Mouse (Mus musculus): ENCODE measurements around the gene Rap1gap2. TPM values are rescaled to one million over a fixed set of nuclear protein-coding genes. Genes with fewer than 3 reads are reported as not detected.
A peak's percentile ranks its signal among the peaks of the same experiment; 100 is the strongest.

The Rap1gap2 gene
- polyA plus RNA-seq, 1 experiment from 2014 or later: 1.1 TPM

DNA sequence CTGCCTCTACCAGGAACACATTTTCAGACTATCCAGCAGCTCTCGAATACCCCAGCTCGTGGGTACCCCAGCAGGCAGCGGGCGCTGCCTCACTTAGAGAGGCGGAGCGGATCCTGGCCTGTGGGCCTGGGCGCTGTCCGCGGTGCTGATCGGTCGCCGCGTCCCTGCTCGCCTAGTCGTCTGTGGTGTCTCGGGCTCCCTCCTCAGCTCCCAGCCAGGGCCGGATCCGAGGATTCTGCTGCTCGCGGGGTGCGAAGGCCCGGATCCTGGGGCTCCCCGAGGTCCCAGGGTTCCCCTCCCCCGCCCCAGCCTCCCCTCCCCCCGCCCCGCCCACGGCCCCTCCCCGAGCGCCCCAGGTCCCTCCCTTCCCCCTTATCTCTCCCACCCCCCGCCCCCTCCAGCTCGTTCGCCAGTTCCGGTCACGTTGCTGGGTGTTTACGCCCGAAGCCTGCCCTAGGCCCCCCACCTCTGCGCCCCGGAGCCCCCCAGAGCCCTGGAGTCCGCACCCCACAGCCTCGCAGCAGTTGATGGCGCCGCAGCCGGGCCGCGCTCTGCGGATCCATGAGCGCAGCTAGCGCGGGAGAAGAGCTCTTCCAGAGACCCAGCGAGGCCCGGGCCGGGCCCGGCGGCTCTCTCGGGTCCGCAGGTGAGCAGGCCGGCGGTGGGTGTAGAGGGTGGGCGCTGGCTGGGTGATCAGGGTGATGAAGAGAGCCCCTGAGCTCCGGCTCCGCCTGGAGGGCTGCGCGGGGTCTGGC, 8.7 kb upstream of the Rap1gap2 start, which contains the start of gene Ccdc92b:
Ccdc92b (plus strand) TSS at position 405 of the 755 bp plus-strand sequence.
- under 1% methylated on average over 49 of the region's 63 CpGs for WGBS
- H3K27me3 ChIP-seq (ENCODE audit: control insufficient read depth, insufficient read depth, low read length): peaks cover 20% of the 10 kb centered on the region
- no peak within 1 kb of the TSS for H3K27ac ChIP-seq (replicated peaks; ENCODE audit: low read depth, low read length)
- peak within 1 kb of the TSS; percentile 31 for H3K4me3 ChIP-seq (ENCODE audit: low read depth, low read length)
- H3K9ac ChIP-seq (replicated peaks; ENCODE audit: low read length): peak within 1 kb of the TSS; percentile 25; the same call in 1 of the 2 replicates
- DNase-seq (ENCODE audit: low spot score) (peak; percentile 92), ATAC-seq (replicated peaks; ENCODE audit: insufficient number of reproducible peaks, low FRiP score, low TSS enrichment, low read depth) (peak; percentile 80)
- no peaks in the 10 kb centered on the region for H3K36me3 ChIP-seq (replicated peaks; ENCODE audit: control insufficient read depth, insufficient read depth, low read depth, low read length)
- no peaks in the 10 kb centered on the region for H3K4me1 ChIP-seq (ENCODE audit: control insufficient read depth, insufficient read depth, low read length)
- peak within 1 kb of the TSS; percentile 58 for H3K4me2 ChIP-seq (ENCODE audit: low read depth, low read length)
- H3K9me3 ChIP-seq (replicated peaks; ENCODE audit: control insufficient read depth, low read length): no peaks in the 10 kb centered on the region

DNA sequence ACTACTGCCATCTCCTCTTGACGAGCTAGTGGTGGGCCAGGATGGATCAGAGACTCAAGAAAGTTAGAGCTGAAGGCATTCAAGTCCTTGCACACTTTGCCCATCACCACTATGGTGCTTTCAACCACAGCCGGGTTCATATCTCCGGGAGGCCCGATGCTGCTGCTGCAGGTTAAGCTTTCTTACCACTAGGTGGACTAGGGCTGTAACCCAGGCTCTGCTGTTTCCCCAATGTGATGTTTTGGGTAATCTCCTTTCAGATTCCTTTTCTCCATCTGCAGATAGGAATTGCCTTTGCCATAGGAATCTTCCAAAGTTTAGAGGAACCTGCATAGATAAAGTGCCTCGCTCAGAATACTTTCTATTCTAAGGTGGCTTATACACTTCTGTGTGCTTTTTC, 4.9 kb upstream of the Rap1gap2 start:
- Histone ChIP-seq H3K9ac (replicated peaks; ENCODE audit: low read length) (no peak overlapping the region), H3K9me3 (replicated peaks; ENCODE audit: control insufficient read depth, low read length) (no peaks in the 10 kb centered on the region), H3K27ac (replicated peaks; ENCODE audit: low read depth, low read length) (no peak overlapping the region), H3K4me1 (ENCODE audit: control insufficient read depth, insufficient read depth, low read length) (peaks cover 1% of the 10 kb centered on the region), H3K4me3 (ENCODE audit: low read depth, low read length) (no peak overlapping the region), H3K4me2 (ENCODE audit: low read depth, low read length) (no peak overlapping the region), H3K27me3 (ENCODE audit: control insufficient read depth, insufficient read depth, low read length) (peaks cover 29% of the 10 kb centered on the region), H3K36me3 (replicated peaks; ENCODE audit: control insufficient read depth, insufficient read depth, low read depth, low read length) (no peaks in the 10 kb centered on the region)
- no peak for ATAC-seq (replicated peaks; ENCODE audit: insufficient number of reproducible peaks, low FRiP score, low TSS enrichment, low read depth)
- 56% methylated on average over 5 of the region's 5 CpGs for WGBS
- no peak for DNase-seq (ENCODE audit: low spot score)

DNA sequence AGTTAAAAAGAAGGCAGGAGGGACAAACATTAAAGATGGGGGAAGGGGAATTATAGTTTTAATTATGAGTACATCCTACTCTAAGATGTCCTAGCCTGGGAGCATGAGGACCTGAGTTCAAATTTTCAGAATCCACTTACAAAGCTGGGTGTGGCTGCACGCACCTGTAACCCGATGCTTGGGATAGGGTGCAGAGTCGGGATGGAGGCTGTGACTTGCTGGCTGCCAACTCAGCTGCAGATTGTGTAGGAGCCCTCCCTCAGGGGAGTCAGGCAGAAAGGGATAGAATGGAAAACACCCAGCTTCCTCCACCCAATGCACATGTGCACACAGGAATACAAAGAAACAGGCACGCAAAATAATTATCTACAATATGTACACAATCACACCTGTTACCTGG, 2.7 kb upstream of the Rap1gap2 start:
- H3K27me3 ChIP-seq (ENCODE audit: control insufficient read depth, insufficient read depth, low read length): peaks cover 25% of the 10 kb centered on the region

DNA sequence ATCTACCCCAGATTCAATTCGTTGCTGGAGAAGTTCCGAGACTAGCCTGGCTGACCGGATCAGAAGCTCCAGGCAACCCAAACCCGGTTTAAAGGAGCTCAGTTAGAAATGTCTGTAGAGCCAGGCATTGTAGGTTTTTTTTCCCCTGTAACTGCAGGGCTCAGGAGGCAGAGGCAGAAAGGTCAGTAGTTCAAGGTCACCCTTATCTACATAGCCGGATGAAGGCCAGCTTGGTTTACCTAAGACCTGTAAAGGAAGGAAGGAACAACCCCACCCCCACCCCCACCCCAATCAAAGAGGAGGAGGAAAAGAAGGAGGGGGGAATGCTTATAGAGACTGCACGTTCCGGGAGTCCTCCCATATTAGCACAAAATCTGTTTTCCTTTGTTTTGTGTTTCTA, 722 bp upstream of the Rap1gap2 start:
- ATAC-seq (replicated peaks; ENCODE audit: insufficient number of reproducible peaks, low FRiP score, low TSS enrichment, low read depth): no peak
- peaks cover 4% of the 10 kb centered on the region for H3K4me1 ChIP-seq (ENCODE audit: control insufficient read depth, insufficient read depth, low read length)
- no peaks in the 10 kb centered on the region for H3K9me3 ChIP-seq (replicated peaks; ENCODE audit: control insufficient read depth, low read length)
- H3K4me2 ChIP-seq (ENCODE audit: low read depth, low read length): no peak overlapping the region
- H3K4me3 ChIP-seq (ENCODE audit: low read depth, low read length): no peak overlapping the region
- no peak for DNase-seq (ENCODE audit: low spot score)
- H3K27me3 ChIP-seq (ENCODE audit: control insufficient read depth, insufficient read depth, low read length): peaks cover 25% of the 10 kb centered on the region
- H3K9ac ChIP-seq (replicated peaks; ENCODE audit: low read length): no peak overlapping the region
- no peak overlapping the region for H3K27ac ChIP-seq (replicated peaks; ENCODE audit: low read depth, low read length)
- no peaks in the 10 kb centered on the region for H3K36me3 ChIP-seq (replicated peaks; ENCODE audit: control insufficient read depth, insufficient read depth, low read depth, low read length)
- WGBS: 19% methylated on average over 7 of the region's 7 CpGs

More for the DNA sequence above, 2.7 kb upstream of the Rap1gap2 start:
- no peak for ATAC-seq (replicated peaks; ENCODE audit: insufficient number of reproducible peaks, low FRiP score, low TSS enrichment, low read depth)
- H3K4me1 ChIP-seq (ENCODE audit: control insufficient read depth, insufficient read depth, low read length): peaks cover 4% of the 10 kb centered on the region
- no peak overlapping the region for H3K4me2 ChIP-seq (ENCODE audit: low read depth, low read length)
- no peak overlapping the region for H3K4me3 ChIP-seq (ENCODE audit: low read depth, low read length)
- no peaks in the 10 kb centered on the region for H3K36me3 ChIP-seq (replicated peaks; ENCODE audit: control insufficient read depth, insufficient read depth, low read depth, low read length)
- H3K9me3 ChIP-seq (replicated peaks; ENCODE audit: control insufficient read depth, low read length): no peaks in the 10 kb centered on the region
- no peak overlapping the region for H3K9ac ChIP-seq (replicated peaks; ENCODE audit: low read length)
- no peak for DNase-seq (ENCODE audit: low spot score)
- no peak overlapping the region for H3K27ac ChIP-seq (replicated peaks; ENCODE audit: low read depth, low read length)
- 51% methylated on average over 4 of the region's 4 CpGs for WGBS

DNA sequence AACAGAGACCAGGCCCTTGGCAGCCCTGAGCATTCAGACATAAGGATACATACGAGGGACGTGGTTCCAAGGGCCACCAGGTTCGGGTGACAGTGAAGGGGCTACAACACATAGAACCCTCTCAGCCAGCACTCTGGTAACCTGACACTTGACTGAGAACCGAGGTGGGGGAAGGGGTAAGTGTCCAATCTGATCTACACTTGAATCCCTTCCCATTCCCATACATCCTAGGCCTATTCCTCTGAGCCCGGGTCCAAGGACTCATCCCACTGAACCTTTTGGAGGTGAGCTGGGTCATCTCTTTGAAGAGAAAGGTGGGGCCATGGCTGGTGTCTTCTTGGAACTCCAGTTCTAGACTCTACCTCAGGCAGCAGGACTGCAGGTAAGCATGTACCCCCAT, 647 bp downstream of the Rap1gap2 start:
- 15% methylated on average over 5 of the region's 5 CpGs for WGBS

DNA sequence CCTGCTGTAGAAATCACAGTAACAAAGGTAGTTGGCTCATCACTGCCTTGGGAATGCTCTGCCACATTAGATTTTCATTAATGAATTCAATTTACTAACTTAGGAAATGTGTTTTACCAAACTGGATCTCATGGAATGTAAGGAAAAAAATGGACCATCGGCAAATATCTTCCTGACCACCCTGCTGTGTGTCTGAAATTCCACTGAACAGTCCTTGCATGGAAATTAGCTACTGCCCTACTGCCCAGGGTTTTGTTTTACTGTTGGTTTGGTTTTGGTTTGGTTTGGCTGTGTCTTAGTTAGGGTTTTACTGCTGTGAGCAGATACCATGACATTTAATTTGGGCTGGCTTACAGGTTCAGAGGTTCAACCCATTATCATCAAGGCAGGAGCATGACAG, 8.4 kb downstream of the Rap1gap2 start:
- H3K9me3 ChIP-seq (replicated peaks; ENCODE audit: control insufficient read depth, low read length): no peaks in the 10 kb centered on the region
- 77% methylated on average over 1 of the region's 1 CpGs for WGBS
- DNase-seq (ENCODE audit: low spot score) (no peak), ATAC-seq (replicated peaks; ENCODE audit: insufficient number of reproducible peaks, low FRiP score, low TSS enrichment, low read depth) (no peak)
- H3K27me3 ChIP-seq (ENCODE audit: control insufficient read depth, insufficient read depth, low read length): no peaks in the 10 kb centered on the region
- H3K4me3 ChIP-seq (ENCODE audit: low read depth, low read length): no peak overlapping the region
- H3K36me3 ChIP-seq (replicated peaks; ENCODE audit: control insufficient read depth, insufficient read depth, low read depth, low read length): no peaks in the 10 kb centered on the region
- no peaks in the 10 kb centered on the region for H3K4me1 ChIP-seq (ENCODE audit: control insufficient read depth, insufficient read depth, low read length)
- no peak overlapping the region for H3K27ac ChIP-seq (replicated peaks; ENCODE audit: low read depth, low read length)
- no peak overlapping the region for H3K4me2 ChIP-seq (ENCODE audit: low read depth, low read length)
- no peak overlapping the region for H3K9ac ChIP-seq (replicated peaks; ENCODE audit: low read length)

More for the DNA sequence above, 647 bp downstream of the Rap1gap2 start:
- no peaks in the 10 kb centered on the region for H3K36me3 ChIP-seq (replicated peaks; ENCODE audit: control insufficient read depth, insufficient read depth, low read depth, low read length)
- no peak overlapping the region for H3K27ac ChIP-seq (replicated peaks; ENCODE audit: low read depth, low read length)
- DNase-seq (ENCODE audit: low spot score) (no peak), ATAC-seq (replicated peaks; ENCODE audit: insufficient number of reproducible peaks, low FRiP score, low TSS enrichment, low read depth) (no peak)
- H3K9ac ChIP-seq (replicated peaks; ENCODE audit: low read length): no peak overlapping the region
- no peaks in the 10 kb centered on the region for H3K9me3 ChIP-seq (replicated peaks; ENCODE audit: control insufficient read depth, low read length)
- H3K4me2 ChIP-seq (ENCODE audit: low read depth, low read length): no peak overlapping the region
- peaks cover 25% of the 10 kb centered on the region for H3K27me3 ChIP-seq (ENCODE audit: control insufficient read depth, insufficient read depth, low read length)
- H3K4me1 ChIP-seq (ENCODE audit: control insufficient read depth, insufficient read depth, low read length): peaks cover 4% of the 10 kb centered on the region
- no peak overlapping the region for H3K4me3 ChIP-seq (ENCODE audit: low read depth, low read length)

DNA sequence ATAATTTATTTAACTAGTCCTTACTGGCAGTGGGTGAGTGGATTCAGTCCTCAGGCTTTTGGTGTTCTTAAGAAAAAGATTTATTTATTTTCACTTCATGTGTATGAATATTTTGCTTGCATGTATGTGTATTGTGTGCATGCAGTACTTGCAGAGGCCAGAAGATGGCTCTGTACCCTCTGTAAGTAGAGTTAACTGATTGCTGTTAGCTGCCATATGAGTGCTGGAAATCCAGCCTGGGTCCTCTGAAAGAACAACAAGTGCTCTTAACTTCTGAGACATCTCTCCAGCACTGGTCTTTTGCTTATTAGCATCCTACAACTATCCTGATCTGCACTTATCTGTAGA, 12.8 kb downstream of the Rap1gap2 start:
- no peak for DNase-seq (ENCODE audit: low spot score)
- ATAC-seq (replicated peaks; ENCODE audit: insufficient number of reproducible peaks, low FRiP score, low TSS enrichment, low read depth): no peak
- Histone ChIP-seq H3K4me3 (ENCODE audit: low read depth, low read length) (no peak overlapping the region), H3K9me3 (replicated peaks; ENCODE audit: control insufficient read depth, low read length) (no peaks in the 10 kb centered on the region), H3K4me1 (ENCODE audit: control insufficient read depth, insufficient read depth, low read length) (no peaks in the 10 kb centered on the region), H3K36me3 (replicated peaks; ENCODE audit: control insufficient read depth, insufficient read depth, low read depth, low read length) (no peaks in the 10 kb centered on the region), H3K9ac (replicated peaks; ENCODE audit: low read length) (no peak overlapping the region), H3K4me2 (ENCODE audit: low read depth, low read length) (no peak overlapping the region), H3K27ac (replicated peaks; ENCODE audit: low read depth, low read length) (no peak overlapping the region), H3K27me3 (ENCODE audit: control insufficient read depth, insufficient read depth, low read length) (no peaks in the 10 kb centered on the region)

DNA sequence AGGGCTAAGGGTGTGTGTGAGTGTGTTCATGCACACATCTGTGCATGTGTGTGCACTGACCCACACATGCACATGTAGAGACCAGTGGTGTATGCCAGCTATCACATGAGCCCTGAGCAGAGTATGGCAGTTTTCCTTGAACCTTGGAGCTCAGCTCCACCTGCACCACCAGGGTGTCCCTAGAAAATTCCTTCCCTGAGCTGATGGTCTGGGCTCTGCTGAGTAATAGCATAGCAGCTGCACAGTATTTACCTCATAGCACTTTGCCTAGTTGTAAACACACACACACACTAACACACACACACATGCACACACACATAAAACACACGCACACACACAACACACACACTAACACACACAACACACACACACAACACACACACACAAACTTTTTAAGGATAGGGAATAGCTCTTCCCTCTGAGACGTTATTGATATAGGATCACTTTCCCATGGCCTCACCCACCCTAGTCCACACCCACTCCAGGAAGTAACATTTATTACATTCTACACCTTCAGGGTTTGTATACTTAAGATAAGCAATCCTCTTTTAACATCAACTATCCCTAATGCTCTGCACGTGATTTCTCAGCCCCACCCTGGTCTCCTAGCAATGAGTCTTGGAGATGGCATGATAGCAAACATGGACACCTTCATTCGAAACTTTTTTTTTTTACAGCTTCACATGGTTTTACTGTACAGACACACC, 13.3 kb downstream of the Rap1gap2 start:
- Histone ChIP-seq H3K4me3 (ENCODE audit: low read depth, low read length) (no peak overlapping the region), H3K4me1 (ENCODE audit: control insufficient read depth, insufficient read depth, low read length) (no peaks in the 10 kb centered on the region), H3K27ac (replicated peaks; ENCODE audit: low read depth, low read length) (no peak overlapping the region), H3K4me2 (ENCODE audit: low read depth, low read length) (no peak overlapping the region), H3K36me3 (replicated peaks; ENCODE audit: control insufficient read depth, insufficient read depth, low read depth, low read length) (no peaks in the 10 kb centered on the region), H3K27me3 (ENCODE audit: control insufficient read depth, insufficient read depth, low read length) (no peaks in the 10 kb centered on the region), H3K9ac (replicated peaks; ENCODE audit: low read length) (no peak overlapping the region), H3K9me3 (replicated peaks; ENCODE audit: control insufficient read depth, low read length) (no peaks in the 10 kb centered on the region)
- 81% methylated on average over 4 of the region's 4 CpGs for WGBS
- ATAC-seq (replicated peaks; ENCODE audit: insufficient number of reproducible peaks, low FRiP score, low TSS enrichment, low read depth) (no peak), DNase-seq (ENCODE audit: low spot score) (no peak)
